Mouse (Mus musculus) hindbrain, embryonic 16.5 days (tissue): Measurements from ENCODE around the gene Slco2a1. TPM values are rescaled to one million over a fixed set of nuclear protein-coding genes. Genes with fewer than 3 reads are reported as not detected.

Experiments used
- ATAC-seq: fragments of 200-750 bp; cut with Nextera tagmentation; 2 replicates; pipeline ENCODE4 v1.8.0; 2017; ENCODE audit warnings: moderate TSS enrichment, moderate library complexity
- H3K27ac ChIP-seq: fragments of 300-500 bp; sonication (generic); 2 replicates; pipeline ENCODE4 v1.5.1; 2014; ENCODE audit warnings: low read depth, mild to moderate bottlenecking, control low read depth, low read length, moderate library complexity
- H3K27me3 ChIP-seq: fragments of 300-500 bp; sonication (generic); replicated peaks from 2 replicates; pipeline ENCODE4 v1.6.1; 2014; ENCODE audit warnings: low read length; ENCODE audit not compliant: control insufficient read depth, insufficient read depth
- H3K36me3 ChIP-seq: fragments of 300-500 bp; sonication (generic); 2 replicates; pipeline ENCODE4 v1.6.1; 2014; ENCODE audit warnings: mild to moderate bottlenecking, low read length, moderate library complexity, mixed read lengths; ENCODE audit not compliant: control insufficient read depth, insufficient read depth
- H3K4me1 ChIP-seq: fragments of 300-500 bp; sonication (generic); 2 replicates; pipeline ENCODE4 v1.6.1; 2014; ENCODE audit warnings: low read depth, low read length; ENCODE audit not compliant: control insufficient read depth, insufficient read depth
- H3K4me2 ChIP-seq: fragments of 300-500 bp; sonication (generic); 2 replicates; pipeline ENCODE4 v1.6.1; 2014; ENCODE audit warnings: mild to moderate bottlenecking, low read length, control low read depth, moderate library complexity
- H3K4me3 ChIP-seq: fragments of 300-500 bp; sonication (generic); 2 replicates; pipeline ENCODE4 v1.5.1; 2014; ENCODE audit warnings: mild to moderate bottlenecking, low read length, control low read depth, moderate library complexity
- H3K9ac ChIP-seq: fragments of 300-500 bp; sonication (generic); 2 replicates; pipeline ENCODE4 v1.6.1; 2014; ENCODE audit warnings: low read depth, mild to moderate bottlenecking, control low read depth, low read length, moderate library complexity
- H3K9me3 ChIP-seq: fragments of 300-500 bp; sonication (generic); 2 replicates; pipeline ENCODE4 v1.6.1; 2014; ENCODE audit warnings: mild to moderate bottlenecking, low read length, moderate library complexity; ENCODE audit not compliant: control insufficient read depth
- WGBS: fragments of 180-500 bp; shearing (Covaris S2); extraction: QIAGEN DNeasy Blood & Tissue Kit; methylation state at CpG from one replicate; pipeline ENCODE4 v1.1.7; 2014; 5-methylcytosine and 5-hydroxymethylcytosine counted together
- polyA plus RNA-seq: library from polyadenylated mRNA; unstranded; fragments of >200 nt; fragmentation: Nextera tagmentation; extraction: Ambion mirVana; gene quantifications from 2 replicates; pipeline ENCODE4 v1.2.1, GENCODE M21; 2015

Slco2a1 gene
- polyA plus RNA-seq, 1 experiment from 2014 or later, result 4.6 TPM

- H3K4me1 ChIP-seq, result peaks cover 6% of the 10 kb centered on the region
- H3K9me3 ChIP-seq, result no peaks in the 10 kb centered on the region
- WGBS, result 90% methylated on average over 12 of the region's 12 CpGs
- H3K27me3 ChIP-seq, result no peaks in the 10 kb centered on the region
- H3K4me3 ChIP-seq, result no peak overlapping the region
- H3K36me3 ChIP-seq, result no peaks in the 10 kb centered on the region
- no peak overlapping the region for H3K9ac ChIP-seq
- ATAC-seq, result no peak
- no peak overlapping the region for H3K27ac ChIP-seq
- H3K4me2 ChIP-seq, result no peak overlapping the region
These were observed 7.5 kb downstream of the Slco2a1 start for GRCm38 (mm10) chr9:102995800-102996635.

DNA sequence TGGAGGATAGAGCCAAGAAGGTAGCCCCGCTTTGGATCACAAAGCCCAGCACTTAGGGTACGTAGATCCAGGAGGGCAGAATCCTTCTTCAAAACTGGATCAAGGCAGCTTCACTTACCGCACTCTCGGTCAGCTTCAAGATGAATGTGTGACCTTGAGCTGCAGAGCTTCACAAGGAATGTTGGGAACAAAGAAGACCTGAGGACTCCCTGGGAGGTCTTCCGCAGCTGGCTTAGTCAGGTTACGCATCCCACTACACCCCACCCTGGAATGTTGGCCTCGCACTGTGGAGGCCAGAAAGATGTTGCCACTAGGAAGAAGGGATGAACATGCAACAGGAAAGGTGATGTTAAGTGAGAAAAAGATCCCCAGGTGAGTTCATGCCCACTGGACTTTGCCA, 11.9 kb downstream of the Slco2a1 start:
- H3K4me1 ChIP-seq, result no peaks in the 10 kb centered on the region
- no peak overlapping the region for H3K4me2 ChIP-seq
- no peak overlapping the region for H3K4me3 ChIP-seq
- no peak overlapping the region for H3K9ac ChIP-seq
- no peak overlapping the region for H3K27ac ChIP-seq
- no peaks in the 10 kb centered on the region for H3K9me3 ChIP-seq
- WGBS, result 77% methylated on average over 7 of the region's 7 CpGs
- no peaks in the 10 kb centered on the region for H3K27me3 ChIP-seq
- no peak for ATAC-seq
- no peaks in the 10 kb centered on the region for H3K36me3 ChIP-seq

- H3K9me3 ChIP-seq, result no peaks in the 10 kb centered on the region
- no peak overlapping the region for H3K4me3 ChIP-seq
- no peak overlapping the region for H3K27ac ChIP-seq
- ATAC-seq, result no peak
- 82% methylated on average over 6 of the region's 6 CpGs for WGBS
- H3K9ac ChIP-seq, result no peak overlapping the region
- peaks cover 9% of the 10 kb centered on the region for H3K4me1 ChIP-seq
- H3K4me2 ChIP-seq, result no peak overlapping the region
- H3K27me3 ChIP-seq, result 0 out of 2 replicates have a peak, but pooled peaks cover 2% of the 10 kb centered on the region
- no peaks in the 10 kb centered on the region for H3K36me3 ChIP-seq
These were observed 15.8 kb downstream of the Slco2a1 start for GRCm38 (mm10) chr9:103004343-103004742.

DNA sequence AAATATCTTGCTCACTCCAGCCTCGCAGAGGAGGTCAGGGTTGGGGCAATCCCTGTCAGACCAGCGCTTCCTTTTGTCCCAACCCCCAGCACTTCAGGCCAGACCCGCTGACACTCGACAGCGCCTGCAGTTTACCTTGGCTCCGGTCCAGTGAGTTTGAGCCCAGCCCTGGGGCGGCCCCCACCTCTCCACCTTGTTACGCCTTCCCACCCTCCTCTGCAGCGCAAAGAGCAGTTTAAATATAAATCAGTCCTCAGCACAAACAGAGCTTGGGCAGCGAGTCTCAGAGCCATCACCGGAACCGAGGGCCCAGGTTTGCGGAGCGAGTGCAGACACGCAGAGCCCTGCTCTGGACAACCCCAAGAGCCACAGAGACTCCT, 19.2 kb downstream of the Slco2a1 start:
- peak; percentile 52; the same call in 1 of the 2 replicates for ATAC-seq
- WGBS, result 3% methylated on average over 15 of the region's 15 CpGs
- peak overlapping the region; percentile 44 for H3K4me3 ChIP-seq
- peak overlapping the region; percentile 17; the same call in 1 of the 2 replicates for H3K27ac ChIP-seq
- H3K27me3 ChIP-seq, result 0 out of 2 replicates have a peak, but pooled peaks cover 5% of the 10 kb centered on the region
- peaks cover 9% of the 10 kb centered on the region for H3K4me1 ChIP-seq
- no peaks in the 10 kb centered on the region for H3K9me3 ChIP-seq
- H3K4me2 ChIP-seq, result peak overlapping the region; percentile 84
- no peaks in the 10 kb centered on the region for H3K36me3 ChIP-seq
- peak overlapping the region; percentile 59 for H3K9ac ChIP-seq

DNA sequence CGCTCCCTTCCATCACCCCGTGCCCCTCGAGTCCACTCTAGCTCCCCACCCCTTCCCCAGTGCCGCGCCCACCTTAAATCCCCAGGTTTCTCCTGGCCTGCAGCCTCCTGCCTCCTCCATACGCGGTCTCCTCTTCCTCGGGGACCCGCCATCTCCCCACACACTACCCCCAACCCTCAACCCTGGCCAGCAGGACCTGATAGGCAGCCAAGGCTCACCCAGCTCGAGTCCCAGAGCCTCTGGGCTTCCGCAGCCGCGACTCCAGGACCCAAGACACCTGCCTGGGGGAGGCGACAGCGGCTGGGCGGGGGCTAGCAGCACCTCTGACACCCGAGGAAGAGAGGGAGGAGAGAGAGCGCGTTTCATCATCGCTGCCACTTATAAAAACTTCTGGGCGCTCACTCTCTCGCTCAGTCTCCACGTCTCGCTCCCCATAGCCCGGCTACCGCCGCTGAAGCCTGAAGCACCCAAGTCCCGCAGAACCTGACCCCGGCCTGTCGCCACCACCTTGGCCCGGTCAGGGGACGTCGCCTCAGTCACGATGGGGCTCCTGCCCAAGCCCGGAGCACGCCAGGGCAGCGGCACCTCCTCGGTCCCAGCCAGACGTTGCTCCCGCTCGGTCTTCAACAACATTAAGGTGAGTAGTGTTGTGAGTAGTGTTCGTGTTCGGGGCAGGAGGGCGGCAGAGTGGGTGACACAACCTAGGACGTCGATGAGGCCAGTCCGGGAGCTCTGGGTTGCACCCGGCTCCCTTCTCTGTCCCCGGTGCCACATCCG, 19.8 kb downstream of the Slco2a1 start:
- Histone ChIP-seq H3K27me3 (0 out of 2 replicates have a peak, but pooled peaks cover 5% of the 10 kb centered on the region), H3K9me3 (no peaks in the 10 kb centered on the region), H3K4me3 (peak overlapping the region; percentile 44), H3K4me1 (peaks cover 9% of the 10 kb centered on the region), H3K27ac (peak overlapping the region; percentile 17; the same call in 1 of the 2 replicates), H3K9ac (peak overlapping the region; percentile 59), H3K36me3 (no peaks in the 10 kb centered on the region), H3K4me2 (peak overlapping the region; percentile 84)
- whole genome bisulfite sequencing, result 1% methylated on average over 46 of the region's 50 CpGs
- peak; percentile 50; the same call in 1 of the 2 replicates for ATAC-seq

DNA sequence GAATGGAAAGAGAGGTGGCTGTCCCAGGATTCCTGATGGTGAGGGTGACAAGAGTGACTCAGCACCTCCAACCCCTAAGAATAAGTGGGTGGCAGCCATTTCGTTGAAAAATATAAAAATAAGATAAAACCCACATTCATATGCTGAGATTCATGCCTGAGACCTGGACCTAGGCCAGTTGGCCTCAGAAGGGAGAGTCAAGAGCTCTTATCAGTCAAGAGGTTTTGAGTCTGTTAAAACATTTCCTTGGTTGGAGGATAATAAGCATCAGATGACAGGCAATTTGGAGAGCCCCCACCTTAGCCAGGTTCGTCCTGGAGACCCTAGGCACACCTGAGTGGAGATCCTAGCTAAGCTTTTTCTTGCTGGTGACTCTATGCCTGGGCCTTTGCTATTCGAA, 21.6 kb downstream of the Slco2a1 start:
- WGBS, result 82% methylated on average over 3 of the region's 3 CpGs
- no peak for ATAC-seq

GRCm38 (mm10) chr9:103013366-103013765, 24.9 kb downstream of the Slco2a1 start:
- no peaks in the 10 kb centered on the region for H3K36me3 ChIP-seq
- H3K4me1 ChIP-seq, result peaks cover 2% of the 10 kb centered on the region
- 0 out of 2 replicates have a peak, but pooled peaks cover 5% of the 10 kb centered on the region for H3K27me3 ChIP-seq
- H3K9me3 ChIP-seq, result no peaks in the 10 kb centered on the region
- no peak overlapping the region for H3K9ac ChIP-seq
- WGBS, result 11% methylated on average over 5 of the region's 5 CpGs
- H3K4me2 ChIP-seq, result no peak overlapping the region
- no peak for ATAC-seq
- H3K4me3 ChIP-seq, result no peak overlapping the region
- no peak overlapping the region for H3K27ac ChIP-seq

More for the DNA sequence above, 21.6 kb downstream of the Slco2a1 start:
- no peak overlapping the region for H3K4me2 ChIP-seq
- H3K27ac ChIP-seq, result no peak overlapping the region
- no peaks in the 10 kb centered on the region for H3K9me3 ChIP-seq
- no peak overlapping the region for H3K9ac ChIP-seq
- no peak overlapping the region for H3K4me3 ChIP-seq
- H3K4me1 ChIP-seq, result peaks cover 9% of the 10 kb centered on the region
- no peaks in the 10 kb centered on the region for H3K36me3 ChIP-seq
- H3K27me3 ChIP-seq, result 0 out of 2 replicates have a peak, but pooled peaks cover 5% of the 10 kb centered on the region

DNA sequence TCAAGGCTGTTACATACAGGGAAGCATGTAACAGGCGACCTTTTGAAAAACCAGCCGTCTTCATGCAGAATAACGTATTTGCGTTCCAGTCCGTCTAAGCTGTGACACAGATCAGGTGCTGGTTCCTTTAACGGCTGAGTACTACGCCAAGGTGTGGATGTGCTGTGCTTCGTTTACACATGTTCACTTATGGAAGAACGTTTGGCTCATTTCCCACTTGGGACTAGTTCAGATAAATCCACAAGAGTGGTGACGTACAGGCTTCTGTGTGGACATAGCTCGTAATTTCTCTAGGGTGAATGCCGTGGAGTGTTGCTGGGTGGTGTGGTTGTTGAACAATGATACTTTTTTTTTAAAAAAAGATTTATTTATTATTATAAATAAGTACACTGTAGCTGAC, 26.2 kb downstream of the Slco2a1 start:
- H3K4me2 ChIP-seq, result no peak overlapping the region
- no peak overlapping the region for H3K27ac ChIP-seq
- no peak for ATAC-seq
- H3K36me3 ChIP-seq, result no peaks in the 10 kb centered on the region
- no peaks in the 10 kb centered on the region for H3K4me1 ChIP-seq
- H3K9me3 ChIP-seq, result no peaks in the 10 kb centered on the region
- H3K27me3 ChIP-seq, result 0 out of 2 replicates have a peak, but pooled peaks cover under 1% of the 10 kb centered on the region
- WGBS, result 89% methylated on average over 12 of the region's 12 CpGs
- H3K4me3 ChIP-seq, result no peak overlapping the region
- no peak overlapping the region for H3K9ac ChIP-seq

- no peak overlapping the region for H3K4me3 ChIP-seq
- no peaks in the 10 kb centered on the region for H3K4me1 ChIP-seq
- H3K4me2 ChIP-seq, result no peak overlapping the region
- no peak for ATAC-seq
- 78% methylated on average over 4 of the region's 4 CpGs for WGBS
- no peaks in the 10 kb centered on the region for H3K9me3 ChIP-seq
- no peaks in the 10 kb centered on the region for H3K36me3 ChIP-seq
- no peak overlapping the region for H3K9ac ChIP-seq
- H3K27me3 ChIP-seq, result no peaks in the 10 kb centered on the region
- no peak overlapping the region for H3K27ac ChIP-seq
These were observed 35.6 kb downstream of the Slco2a1 start for GRCm38 (mm10) chr9:103024116-103024515.
